Mouse (Mus musculus) megakaryocyte-erythroid progenitor cell, adult 5-6 weeks (primary cell): ENCODE measurements around the gene Tifa. TPM values are rescaled to one million over a fixed set of nuclear protein-coding genes. Genes with fewer than 3 reads are reported as not detected.

Source experiments
- ATAC-seq: replicated peaks from 2 replicates; pipeline ENCODE4 v1.8.0; 2016; ENCODE audit warnings: mild to moderate bottlenecking, inconsistent platforms; ENCODE audit not compliant: severe bottlenecking, poor library complexity, low FRiP score, low TSS enrichment
- total RNA-seq, 2 experiments: library from RNA; stranded (forward) in 1 of 2; stranded (reverse) in 1 of 2; fragments of 200-1000, 215-1000 nt in 1 of 2; fragments of >200 nt in 1 of 2; fragmentation: Nextera tagmentation in 1 of 2; gene quantifications; 2 replicates each; pipeline ENCODE4 v1.2.3; 2014 to 2017

Tifa gene
- total RNA-seq, 2 experiments from 2014 or later, result 32.1 to 34.5 TPM

- no peak for ATAC-seq
These were observed 61.4 kb downstream of the Tifa start for GRCm38 (mm10) chr3:127850776-127851646.

- no peak for ATAC-seq
These were observed 63.1 kb downstream of the Tifa start for GRCm38 (mm10) chr3:127852722-127853121.

GRCm38 (mm10) chr3:127853431-127854206, 64.0 kb downstream of the Tifa start:
- peak; percentile 81 for ATAC-seq

- ATAC-seq, result no peak
These were observed 71.7 kb downstream of the Tifa start for GRCm38 (mm10) chr3:127861340-127861739.

- no peak for ATAC-seq
These were observed 72.9 kb downstream of the Tifa start for GRCm38 (mm10) chr3:127862479-127862878.

- ATAC-seq, result no peak
These were observed 74.0 kb downstream of the Tifa start for GRCm38 (mm10) chr3:127863571-127863970.

GRCm38 (mm10) chr3:127864242-127864641, 74.6 kb downstream of the Tifa start:
- peak; percentile 39 for ATAC-seq

- no peak for ATAC-seq
These were observed 78.6 kb downstream of the Tifa start for GRCm38 (mm10) chr3:127868046-127868758.

- ATAC-seq, result no peak
These were observed 79.3 kb downstream of the Tifa start for GRCm38 (mm10) chr3:127868880-127869279.

- no peak for ATAC-seq
These were observed 82.0 kb downstream of the Tifa start for GRCm38 (mm10) chr3:127871575-127871974.

- no peak for ATAC-seq
These were observed 84.8 kb downstream of the Tifa start for GRCm38 (mm10) chr3:127874254-127874883.

- ATAC-seq, result no peak
These were observed 85.5 kb downstream of the Tifa start for GRCm38 (mm10) chr3:127875059-127875458.

- no peak for ATAC-seq
These were observed 85.9 kb downstream of the Tifa start for GRCm38 (mm10) chr3:127875509-127875908.

- ATAC-seq, result peak; percentile 71
These were observed 90.4 kb downstream of the Tifa start for GRCm38 (mm10) chr3:127879968-127880367.

GRCm38 (mm10) chr3:127881684-127882083, 92.1 kb downstream of the Tifa start:
- ATAC-seq, result 0 out of 2 replicates have a peak, but pooled peaks have one; percentile 34

Other genes with a start within 250 kb of the Tifa start
- 74.0 and 76.2 TPM in 2 replicates for gene Larp7, start 236.5 kb upstream of the Tifa start, total RNA-seq (2014; fragmentation: Nextera tagmentation)
- 150 and 188 TPM in 2 replicates for gene Larp7, start 236.5 kb upstream of the Tifa start, total RNA-seq (2017)
- gene Zgrf1, start 236.3 kb upstream of the Tifa start, total RNA-seq (2014; fragmentation: Nextera tagmentation), result 39.4 and 40.0 TPM in 2 replicates
- gene Zgrf1, start 236.3 kb upstream of the Tifa start, total RNA-seq (2017), result 24.4 and 26.6 TPM in 2 replicates
- gene Neurog2, start 156.7 kb upstream of the Tifa start, total RNA-seq (2014; fragmentation: Nextera tagmentation), result not detected in 2 replicates
- not detected in 2 replicates for gene Neurog2, start 156.7 kb upstream of the Tifa start, total RNA-seq (2017)
- 2.5 and 5.7 TPM in 2 replicates for gene Alpk1, start 9.3 kb upstream of the Tifa start, total RNA-seq (2014; fragmentation: Nextera tagmentation)
- gene Alpk1, start 9.3 kb upstream of the Tifa start, total RNA-seq (2017), result 3.7 and 6.8 TPM in 2 replicates
- 93.2 and 102 TPM in 2 replicates for gene Ap1ar, start 47.7 kb downstream of the Tifa start, total RNA-seq (2014; fragmentation: Nextera tagmentation)
- gene Ap1ar, start 47.7 kb downstream of the Tifa start, total RNA-seq (2017), result 109 and 114 TPM in 2 replicates
- gene Fam241a, start 106.5 kb downstream of the Tifa start, total RNA-seq (2014; fragmentation: Nextera tagmentation), result 54.3 and 72.8 TPM in 2 replicates
- 52.8 and 54.1 TPM in 2 replicates for gene Fam241a, start 106.5 kb downstream of the Tifa start, total RNA-seq (2017)